Mouse (Mus musculus) hindbrain, embryonic 15.5 days (tissue): ENCODE measurements around the gene Fezf1. TPM values are rescaled to one million over a fixed set of nuclear protein-coding genes. Genes with fewer than 3 reads are reported as not detected.

ENCODE experiments used
- ATAC-seq: fragments of 200-750 bp; cut with Nextera tagmentation; 2 replicates; pipeline ENCODE4 v1.8.0; 2017; ENCODE audit warnings: low read depth, moderate number of reproducible peaks, moderate TSS enrichment; ENCODE audit not compliant: low FRiP score
- H3K27ac ChIP-seq: fragments of 300-500 bp; sonication (generic); replicated peaks from 2 replicates; pipeline ENCODE4 v1.5.1; 2015; ENCODE audit warnings: mild to moderate bottlenecking, inconsistent platforms
- H3K27me3 ChIP-seq: fragments of 300-500 bp; sonication (generic); 2 replicates; pipeline ENCODE4 v1.6.1; 2015; ENCODE audit warnings: control low read depth, inconsistent platforms
- H3K36me3 ChIP-seq: fragments of 300-500 bp; sonication (generic); 2 replicates; pipeline ENCODE4 v1.6.1; 2015; ENCODE audit warnings: control low read depth, inconsistent platforms
- H3K4me1 ChIP-seq: fragments of 300-500 bp; sonication (generic); replicated peaks from 2 replicates; pipeline ENCODE4 v1.6.1; 2015; ENCODE audit warnings: control low read depth, inconsistent platforms
- H3K4me2 ChIP-seq: fragments of 300-500 bp; sonication (generic); 2 replicates; pipeline ENCODE4 v1.6.1; 2015; ENCODE audit warnings: moderate library complexity, mild to moderate bottlenecking, inconsistent platforms
- H3K4me3 ChIP-seq: fragments of 300-500 bp; sonication (generic); 2 replicates; pipeline ENCODE4 v1.5.1; 2015; ENCODE audit warnings: mild to moderate bottlenecking, inconsistent platforms
- H3K9ac ChIP-seq: fragments of 300-500 bp; sonication (generic); 2 replicates; pipeline ENCODE4 v1.6.1; 2015; ENCODE audit warnings: inconsistent platforms
- H3K9me3 ChIP-seq: fragments of 300-500 bp; sonication (generic); 2 replicates; pipeline ENCODE4 v1.6.1; 2016; ENCODE audit warnings: control low read depth, inconsistent platforms
- WGBS: fragments of 180-500 bp; shearing (Covaris S2); methylation state at CpG from one replicate; pipeline ENCODE4 v1.1.7; 2015; 5-methylcytosine and 5-hydroxymethylcytosine counted together
- polyA plus RNA-seq: library from polyadenylated mRNA; unstranded; fragments of >200 nt; fragmentation: Nextera tagmentation; extraction: Ambion mirVana; gene quantifications from 2 replicates; pipeline ENCODE4 v1.2.1, GENCODE M21; 2015

The Fezf1 gene
- polyA plus RNA-seq = not detected in 2 replicates

GRCm38 (mm10) chr6:23248313-23249052 lies at the start of gene Fezf1:
Gene Fezf1, minus strand, starts transcription at chr6:23248362.
- Histone ChIP-seq H3K36me3 (no peaks in the 10 kb centered on the region), H3K27ac (no peak within 1 kb of the TSS), H3K27me3 (peaks cover 71% of the 10 kb centered on the region), H3K4me2 (peak within 1 kb of the TSS; percentile 52), H3K9me3 (no peaks in the 10 kb centered on the region), H3K9ac (no peak within 1 kb of the TSS), H3K4me3 (peak within 1 kb of the TSS; percentile 32; the same call in 1 of the 2 replicates), H3K4me1 (peaks cover 5% of the 10 kb centered on the region)
- 2% methylated on average over 31 of the region's 31 CpGs for WGBS
- ATAC-seq = no peak

GRCm38 (mm10) chr6:23294685-23295084 lies 46.5 kb upstream of the Fezf1 start:
- WGBS = 84% methylated on average over 4 of the region's 4 CpGs
- no peak for ATAC-seq

GRCm38 (mm10) chr6:23288752-23289151 lies 40.6 kb upstream of the Fezf1 start:
- Histone ChIP-seq H3K27ac (no peak overlapping the region), H3K9ac (no peak overlapping the region), H3K4me2 (no peak overlapping the region), H3K9me3 (no peaks in the 10 kb centered on the region), H3K4me3 (no peak overlapping the region), H3K36me3 (no peaks in the 10 kb centered on the region), H3K27me3 (0 out of 2 replicates have a peak, but pooled peaks cover 10% of the 10 kb centered on the region), H3K4me1 (no peaks in the 10 kb centered on the region)
- WGBS = 91% methylated on average over 4 of the region's 4 CpGs
- ATAC-seq = no peak

More at GRCm38 (mm10) chr6:23294685-23295084, 46.5 kb upstream of the Fezf1 start:
- H3K4me2 ChIP-seq = no peak overlapping the region
- no peaks in the 10 kb centered on the region for H3K27me3 ChIP-seq
- no peaks in the 10 kb centered on the region for H3K9me3 ChIP-seq
- H3K27ac ChIP-seq = no peak overlapping the region
- no peak overlapping the region for H3K9ac ChIP-seq
- no peak overlapping the region for H3K4me3 ChIP-seq
- H3K36me3 ChIP-seq = no peaks in the 10 kb centered on the region
- no peaks in the 10 kb centered on the region for H3K4me1 ChIP-seq

- ATAC-seq = peak; percentile 16; the same call in 1 of the 2 replicates
- WGBS = 55% methylated on average over 9 of the region's 9 CpGs
- Histone ChIP-seq H3K27ac (no peak overlapping the region), H3K36me3 (no peaks in the 10 kb centered on the region), H3K9me3 (no peaks in the 10 kb centered on the region), H3K4me1 (peaks cover 6% of the 10 kb centered on the region; the same call in 1 of the 2 replicates), H3K4me3 (no peak overlapping the region), H3K27me3 (peaks cover 40% of the 10 kb centered on the region), H3K4me2 (no peak overlapping the region), H3K9ac (no peak overlapping the region)
Measured at GRCm38 (mm10) chr6:23281514-23281820, 33.3 kb upstream of the Fezf1 start.

- Histone ChIP-seq H3K27me3 (peaks cover 46% of the 10 kb centered on the region), H3K9ac (no peak overlapping the region), H3K36me3 (no peaks in the 10 kb centered on the region), H3K4me2 (no peak overlapping the region), H3K9me3 (no peaks in the 10 kb centered on the region), H3K27ac (no peak overlapping the region), H3K4me3 (no peak overlapping the region), H3K4me1 (peaks cover 6% of the 10 kb centered on the region; the same call in 1 of the 2 replicates)
- 15% methylated on average over 15 of the region's 15 CpGs for WGBS
- ATAC-seq = peak; percentile 85
Measured at GRCm38 (mm10) chr6:23280811-23281513, 32.8 kb upstream of the Fezf1 start.

GRCm38 (mm10) chr6:23273483-23273882 lies 25.3 kb upstream of the Fezf1 start:
- H3K4me3 ChIP-seq = no peak overlapping the region
- H3K36me3 ChIP-seq = no peaks in the 10 kb centered on the region
- H3K4me2 ChIP-seq = no peak overlapping the region
- no peak overlapping the region for H3K9ac ChIP-seq
- H3K27ac ChIP-seq = no peak overlapping the region
- peaks cover 62% of the 10 kb centered on the region for H3K27me3 ChIP-seq
- no peaks in the 10 kb centered on the region for H3K9me3 ChIP-seq
- WGBS = 31% methylated on average over 4 of the region's 4 CpGs
- H3K4me1 ChIP-seq = peaks cover 3% of the 10 kb centered on the region; the same call in 1 of the 2 replicates
- no peak for ATAC-seq

GRCm38 (mm10) chr6:23272979-23273378 lies 24.8 kb upstream of the Fezf1 start:
- Histone ChIP-seq H3K27me3 (peaks cover 62% of the 10 kb centered on the region), H3K4me2 (peak overlapping the region; percentile 15; the same call in 1 of the 2 replicates), H3K36me3 (no peaks in the 10 kb centered on the region), H3K27ac (no peak overlapping the region), H3K9ac (no peak overlapping the region), H3K4me3 (no peak overlapping the region), H3K4me1 (peaks cover 3% of the 10 kb centered on the region; the same call in 1 of the 2 replicates), H3K9me3 (no peaks in the 10 kb centered on the region)
- no peak for ATAC-seq
- 3% methylated on average over 11 of the region's 11 CpGs for WGBS

- no peak overlapping the region for H3K4me2 ChIP-seq
- no peak overlapping the region for H3K27ac ChIP-seq
- no peak overlapping the region for H3K4me3 ChIP-seq
- ATAC-seq = no peak
- no peaks in the 10 kb centered on the region for H3K36me3 ChIP-seq
- H3K9me3 ChIP-seq = no peaks in the 10 kb centered on the region
- 14% methylated on average over 7 of the region's 7 CpGs for WGBS
- H3K4me1 ChIP-seq = peaks cover 3% of the 10 kb centered on the region; the same call in 1 of the 2 replicates
- no peak overlapping the region for H3K9ac ChIP-seq
- peaks cover 65% of the 10 kb centered on the region for H3K27me3 ChIP-seq
Measured at GRCm38 (mm10) chr6:23272542-23272941, 24.4 kb upstream of the Fezf1 start.

- H3K4me3 ChIP-seq = no peak overlapping the region
- WGBS = 4% methylated on average over 9 of the region's 9 CpGs
Measured at GRCm38 (mm10) chr6:23260738-23261050, 12.5 kb upstream of the Fezf1 start.

GRCm38 (mm10) chr6:23260016-23260737 lies 12.0 kb upstream of the Fezf1 start:
- Histone ChIP-seq H3K4me3 (no peak overlapping the region), H3K9ac (no peak overlapping the region), H3K9me3 (no peaks in the 10 kb centered on the region), H3K36me3 (no peaks in the 10 kb centered on the region), H3K4me2 (no peak overlapping the region), H3K4me1 (peaks cover 7% of the 10 kb centered on the region; the same call in 1 of the 2 replicates), H3K27ac (no peak overlapping the region), H3K27me3 (peaks cover 88% of the 10 kb centered on the region)
- no peak for ATAC-seq
- 2% methylated on average over 36 of the region's 36 CpGs for WGBS

More at GRCm38 (mm10) chr6:23260738-23261050, 12.5 kb upstream of the Fezf1 start:
- Histone ChIP-seq H3K4me1 (peaks cover 7% of the 10 kb centered on the region; the same call in 1 of the 2 replicates), H3K9ac (no peak overlapping the region), H3K27ac (no peak overlapping the region), H3K9me3 (no peaks in the 10 kb centered on the region), H3K27me3 (peaks cover 86% of the 10 kb centered on the region), H3K36me3 (no peaks in the 10 kb centered on the region), H3K4me2 (no peak overlapping the region)
- no peak for ATAC-seq

- Histone ChIP-seq H3K36me3 (no peaks in the 10 kb centered on the region), H3K4me1 (peaks cover 7% of the 10 kb centered on the region; the same call in 1 of the 2 replicates), H3K27ac (no peak overlapping the region), H3K9ac (no peak overlapping the region), H3K27me3 (peaks cover 94% of the 10 kb centered on the region), H3K9me3 (no peaks in the 10 kb centered on the region), H3K4me2 (no peak overlapping the region), H3K4me3 (no peak overlapping the region)
- no peak for ATAC-seq
- 22% methylated on average over 3 of the region's 3 CpGs for WGBS
Measured at GRCm38 (mm10) chr6:23257981-23258380, 9.8 kb upstream of the Fezf1 start.

- no peaks in the 10 kb centered on the region for H3K36me3 ChIP-seq
- peaks cover 88% of the 10 kb centered on the region for H3K27me3 ChIP-seq
- H3K4me1 ChIP-seq = peaks cover 2% of the 10 kb centered on the region; the same call in 1 of the 2 replicates
- no peak overlapping the region for H3K4me3 ChIP-seq
- no peak overlapping the region for H3K27ac ChIP-seq
- no peak for ATAC-seq
- 3% methylated on average over 8 of the region's 8 CpGs for WGBS
- no peak overlapping the region for H3K4me2 ChIP-seq
- H3K9me3 ChIP-seq = no peaks in the 10 kb centered on the region
- H3K9ac ChIP-seq = no peak overlapping the region
Measured at GRCm38 (mm10) chr6:23255161-23255560, 7.0 kb upstream of the Fezf1 start.
